Comparison of ENCODE assay signal across 16 mouse cellular contexts in the genomic region with DNA sequence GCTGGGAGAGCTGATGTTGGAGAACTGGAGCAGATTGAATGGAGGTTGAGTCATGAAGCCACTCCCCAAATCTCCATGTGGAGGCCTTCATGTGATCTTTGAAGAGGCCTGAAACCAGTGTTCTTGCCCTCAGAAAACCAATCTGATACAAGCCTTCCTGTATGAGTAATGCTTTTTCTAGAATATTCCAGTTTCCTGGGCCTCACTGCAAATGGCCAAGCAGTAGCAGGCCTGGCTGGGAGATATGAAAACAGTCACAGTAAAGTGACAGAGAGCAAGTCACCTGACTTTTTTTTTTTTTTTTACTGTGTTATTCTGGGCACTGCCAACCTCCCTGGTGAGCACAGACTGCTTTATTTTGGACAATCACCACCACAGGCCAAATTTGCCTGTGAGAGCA.
DNase-seq lines count a peak whose midpoint lies in the region.
"Had no signal": no experiment of that assay in that cellular context is flagged by ENCODE, and none has a peak within 500 bp of the region (broad histone marks: within the 10 kb centered on the region; RNA-seq: fewer than 3 reads in every experiment).

No protein-coding gene starts in this region.

- intact Hi-C loops in heart, postnatal 10 days (cut with DNase I), result no loop called here
- intact Hi-C loops in left cerebral cortex, postnatal 4 days (cut with DNase I), result no loop called here

- DNase-seq in heart, adult 11 months, result peak; percentile 87
- no peak for DNase-seq in heart, postnatal 10 days
- DNase-seq in adipocyte (ENCODE audit: low spot score), result peak; percentile 15
- DNase-seq in cerebellum, adult 8-10 months, result peak; percentile 53
- DNase-seq in cerebellum, postnatal 36 days, result peak; percentile 58 to 62
- no peak for DNase-seq in thymus, postnatal 0 days (ENCODE audit: low spot score)
- no peak for DNase-seq in right cerebral cortex, postnatal 10 days (ENCODE audit: low spot score in 2 of 2)
- DNase-seq in left cerebral cortex, postnatal 4 days, result no peak
- DNase-seq: adrenal gland, postnatal 10 days; gastrocnemius, adult 2 months; kidney, adult 2 months; kidney, postnatal 10 days; liver, embryonic 13.5 days; lung, embryonic 14.5 days; lung, postnatal 36 days; thymus, adult 2 months had no signal

Comparison
In these comparisons a context has a peak if more than half of its experiments do, and no peak if none do; other contexts are left out.
1. DNase-seq: peak in heart, adult 11 months (single experiment), adipocyte (single experiment), cerebellum, adult 8-10 months (single experiment) and cerebellum, postnatal 36 days (2 of 2); none in heart, postnatal 10 days (0 of 2), thymus, postnatal 0 days (single experiment), right cerebral cortex, postnatal 10 days (0 of 2) and left cerebral cortex, postnatal 4 days (single experiment).